Mouse (Mus musculus) ovary, postnatal 14 days (tissue): ENCODE results near the gene Zfp597.

Experiments
- DNase-seq: peaks from one replicate; pipeline ENCODE4 v3.0.0; 2022; ENCODE audit warnings: low spot score

The Zfp597 gene

GRCm38 (mm10) chr16:3884201-3885064 lies at the start of gene Zfp597, which contains the start of gene Gm20695:
Zfp597 (minus strand) TSS chr16:3884561.
Gm20695 (plus strand) TSS chr16:3884648.
- peak; percentile 86 for DNase-seq

GRCm38 (mm10) chr16:3934091-3934490 lies 49.7 kb upstream of the Zfp597 start:
- no peak for DNase-seq

DNA sequence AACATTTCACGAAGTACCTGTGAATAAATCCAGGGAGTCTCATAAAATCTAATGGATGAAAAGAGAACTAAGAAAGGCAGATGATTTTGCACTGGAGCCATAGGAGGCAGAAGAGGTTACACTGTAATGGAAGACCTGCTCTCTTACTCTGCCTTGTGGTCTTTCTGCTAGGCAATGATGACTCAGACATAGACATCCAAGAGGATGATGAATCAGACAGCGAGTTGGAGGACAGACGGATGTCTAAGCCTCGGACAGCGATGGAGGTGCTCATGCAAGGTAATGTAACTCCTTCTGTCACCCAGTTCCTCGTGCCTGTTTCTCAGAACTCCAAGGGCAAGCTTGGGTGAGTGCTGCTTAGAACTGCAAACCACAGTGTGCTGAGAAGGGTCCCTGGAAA lies 49.2 kb upstream of the Zfp597 start:
- no peak for DNase-seq

DNA sequence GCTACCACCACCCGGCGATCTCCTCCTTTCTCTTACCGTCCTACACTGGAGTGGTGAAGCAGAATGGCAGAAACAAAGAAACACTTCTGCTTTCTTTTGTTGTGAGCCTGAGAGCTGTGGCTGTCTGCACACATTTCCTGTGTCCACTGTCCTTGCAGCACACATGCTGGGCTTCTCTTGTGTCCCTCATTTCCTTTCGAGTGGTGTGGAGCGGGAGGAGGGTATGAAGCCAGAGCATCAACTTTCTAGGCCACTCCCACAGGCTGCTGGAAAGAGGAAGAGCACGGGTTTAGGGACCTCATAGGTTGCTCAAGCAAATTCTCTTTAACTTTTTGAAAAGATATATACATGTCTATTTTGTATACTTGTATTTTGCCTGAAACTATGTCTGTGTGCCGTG lies 44.8 kb upstream of the Zfp597 start:
- DNase-seq = no peak

- no peak for DNase-seq
Measured at GRCm38 (mm10) chr16:3928582-3928981, 44.2 kb upstream of the Zfp597 start.

GRCm38 (mm10) chr16:3923966-3924365 lies 39.6 kb upstream of the Zfp597 start:
- DNase-seq = no peak

DNA sequence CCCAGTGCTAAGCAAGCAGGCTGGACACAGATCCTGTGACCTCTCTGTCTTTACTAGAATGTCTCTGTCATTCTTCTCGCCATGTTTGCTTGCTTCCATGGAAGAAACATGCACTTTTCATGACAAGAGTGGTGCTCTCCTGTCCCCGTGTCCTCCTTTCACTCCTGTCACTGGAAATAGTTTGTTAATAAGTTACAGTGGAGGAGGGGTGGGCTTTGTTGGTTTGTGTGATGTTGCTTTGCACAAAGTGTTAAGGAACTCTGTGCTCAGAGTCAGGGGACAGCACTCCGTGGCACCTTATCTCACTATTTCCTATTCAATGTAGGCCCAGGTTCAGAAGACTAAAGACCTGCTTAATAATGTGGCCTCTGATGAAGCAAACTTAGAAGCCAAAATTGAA lies 39.2 kb upstream of the Zfp597 start:
- no peak for DNase-seq

- DNase-seq = no peak
Measured at GRCm38 (mm10) chr16:3920756-3921155, 36.4 kb upstream of the Zfp597 start.

GRCm38 (mm10) chr16:3909118-3909517 lies 24.8 kb upstream of the Zfp597 start:
- no peak for DNase-seq

DNA sequence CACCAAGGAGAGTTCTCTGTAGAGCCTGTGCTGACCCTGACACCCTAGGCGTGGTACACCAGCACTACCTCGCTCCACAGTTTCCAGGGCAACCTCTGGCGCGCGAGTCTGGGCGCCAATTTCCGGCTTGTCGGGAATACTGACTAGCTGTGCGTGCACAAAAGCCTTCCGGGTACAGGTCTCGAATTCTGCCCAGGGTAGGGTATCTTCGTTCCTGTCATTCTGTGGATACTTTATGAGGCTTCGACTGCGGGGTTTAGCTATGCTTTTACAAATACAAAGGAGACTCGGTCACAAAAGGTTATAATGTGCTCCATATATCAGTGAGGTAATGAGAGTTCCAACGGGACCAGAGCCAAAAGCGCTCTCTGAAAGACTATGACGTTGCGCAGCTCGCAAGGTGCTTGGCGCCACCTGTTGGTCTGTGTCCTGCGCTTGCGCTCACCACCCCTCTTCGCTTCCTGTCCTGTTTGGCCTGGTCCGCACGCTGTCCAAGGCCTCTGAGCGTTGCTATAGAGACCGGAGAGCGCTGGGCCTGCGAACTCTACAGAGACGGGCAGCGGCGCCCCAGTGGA lies 24.3 kb upstream of the Zfp597 start, which contains the start of the genes 1700037C18Rik and Cluap1:
TSS of gene 1700037C18Rik (minus strand) at position 153 of the 575 bp plus-strand sequence.
TSS of gene Cluap1 (plus strand) at position 265 of the 575 bp plus-strand sequence.
- DNase-seq = peak; percentile 88

GRCm38 (mm10) chr16:3907471-3907870 lies 23.1 kb upstream of the Zfp597 start:
- DNase-seq = no peak

GRCm38 (mm10) chr16:3896553-3896952 lies 12.2 kb upstream of the Zfp597 start:
- DNase-seq = no peak

DNA sequence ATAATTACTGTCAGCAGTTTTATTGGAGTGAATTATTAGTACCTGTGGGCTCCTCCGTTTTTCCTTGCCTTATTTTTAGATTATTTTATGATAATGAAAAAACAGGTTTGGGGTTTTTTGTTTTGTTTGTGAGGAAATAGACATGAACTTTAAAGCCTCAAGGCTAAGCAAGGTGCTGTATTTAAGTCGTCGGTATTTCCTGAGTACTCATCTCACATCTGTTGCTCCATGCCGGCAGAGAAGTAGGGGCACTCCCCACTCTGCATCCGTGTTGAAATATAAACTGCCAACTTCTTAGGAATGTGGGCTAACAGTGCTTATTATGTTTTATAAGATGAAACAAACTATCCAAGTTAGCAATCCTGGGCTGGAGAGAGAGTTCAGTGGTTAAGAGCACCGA lies 11.7 kb upstream of the Zfp597 start:
- DNase-seq = no peak

DNA sequence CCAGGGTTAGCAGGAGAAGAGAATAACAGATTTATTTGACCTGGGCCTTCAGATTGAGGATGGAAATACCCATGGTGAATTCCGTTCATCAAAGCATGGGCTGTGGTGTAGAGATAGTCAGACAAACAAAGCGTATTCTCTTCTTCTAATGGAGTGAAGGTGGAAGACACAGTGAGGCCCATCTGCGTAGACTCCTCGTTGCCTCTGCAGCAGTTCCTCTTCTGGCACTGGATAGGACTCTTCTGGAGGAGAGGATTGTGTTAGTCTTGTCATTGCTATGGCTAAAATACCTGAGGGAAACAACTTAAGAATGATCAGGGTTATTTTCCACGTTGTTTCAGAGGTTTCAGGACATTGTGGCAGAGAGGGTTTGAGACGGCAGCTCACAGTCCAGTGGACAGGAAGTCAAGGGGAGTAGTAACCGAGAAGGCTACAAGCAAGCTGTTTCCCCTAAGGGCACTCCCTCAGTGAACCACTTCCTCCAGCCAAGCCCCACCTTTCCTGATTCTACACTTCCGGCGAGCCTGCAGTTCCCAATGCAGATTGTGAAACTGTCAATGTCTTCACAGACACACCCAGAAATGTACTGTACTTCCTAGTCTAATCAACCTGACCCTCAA lies 10.9 kb upstream of the Zfp597 start:
- no peak for DNase-seq

- no peak for DNase-seq
Measured at GRCm38 (mm10) chr16:3893739-3894138, 9.4 kb upstream of the Zfp597 start.

GRCm38 (mm10) chr16:3891621-3892295 lies 7.4 kb upstream of the Zfp597 start:
- no peak for DNase-seq

DNA sequence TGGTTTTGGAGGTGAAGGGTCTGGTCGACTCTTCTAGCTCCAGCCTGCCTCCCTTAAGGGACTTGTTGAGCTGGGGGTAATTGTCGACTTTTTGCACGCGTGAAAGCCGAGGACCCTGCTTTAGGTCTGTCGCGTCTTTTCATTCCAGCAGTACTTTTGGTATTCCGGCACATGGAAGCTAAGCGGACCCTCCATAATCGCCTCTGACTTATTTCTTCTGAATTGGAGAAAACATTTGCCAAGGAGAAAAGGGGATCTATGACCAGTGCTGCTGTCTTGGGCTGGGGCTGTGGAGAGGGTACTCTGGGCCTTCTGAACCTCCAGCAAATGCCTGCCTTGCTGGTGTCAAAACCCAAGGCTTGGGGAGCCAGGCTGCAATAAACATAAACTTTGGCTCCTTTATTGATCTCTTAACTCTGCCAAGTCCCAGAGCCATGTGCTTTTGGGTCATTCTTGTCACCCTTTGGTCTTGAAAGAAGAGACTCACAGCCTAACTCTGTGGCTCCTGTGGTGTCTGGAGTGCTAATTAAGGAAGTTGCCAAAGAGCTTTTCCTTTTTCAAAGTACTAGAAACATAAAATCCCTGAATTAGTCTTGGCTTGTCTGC lies 807 bp upstream of the Zfp597 start:
- no peak for DNase-seq

- DNase-seq = no peak
Measured at GRCm38 (mm10) chr16:3876346-3876745, 8.0 kb downstream of the Zfp597 start.

DNA sequence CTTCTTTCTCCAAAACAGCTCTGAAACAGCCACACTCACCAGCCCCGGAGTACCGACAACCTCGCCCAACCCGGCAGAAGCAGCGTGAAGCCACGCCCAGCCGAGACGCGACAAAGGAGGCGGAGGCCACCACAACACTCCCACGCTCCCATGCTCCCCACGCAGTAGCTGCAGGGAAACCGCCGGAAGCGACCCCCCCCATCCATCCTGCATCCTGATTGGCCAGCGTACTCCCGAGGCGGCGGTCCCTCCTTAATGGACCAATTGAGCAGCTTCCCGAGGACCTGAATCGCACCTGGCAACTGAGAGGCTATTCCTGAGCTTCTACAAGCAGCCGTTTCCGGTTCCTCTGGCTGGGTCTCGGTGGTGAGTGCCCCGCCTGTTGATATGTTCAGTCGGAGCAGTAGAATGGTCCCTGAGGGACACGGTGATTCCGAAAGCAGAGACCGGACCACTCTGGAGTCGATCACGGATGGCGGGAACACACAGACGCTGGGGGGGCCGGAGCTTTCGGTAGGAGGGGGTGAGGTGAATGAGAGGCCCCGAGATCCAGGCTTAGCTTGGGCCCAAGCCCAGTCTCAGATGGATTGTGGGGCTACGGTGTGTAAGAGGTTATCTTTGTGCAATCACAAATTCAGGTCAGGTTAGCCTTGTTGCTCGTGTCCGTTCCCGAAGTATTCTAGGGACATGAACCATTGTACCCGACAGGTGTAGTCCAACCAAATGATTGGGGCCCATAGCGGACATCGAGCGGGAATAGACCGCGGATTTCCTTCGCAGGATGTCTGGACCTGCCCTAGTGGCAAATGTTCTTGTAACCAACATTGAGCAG lies 11.9 kb downstream of the Zfp597 start, which contains the start of gene Naa60:
TSS of gene Naa60 (plus strand) at position 160 of the 832 bp plus-strand sequence.
- DNase-seq = peak; percentile 78

GRCm38 (mm10) chr16:3871815-3872214 lies 12.5 kb downstream of the Zfp597 start:
- DNase-seq = no peak

DNA sequence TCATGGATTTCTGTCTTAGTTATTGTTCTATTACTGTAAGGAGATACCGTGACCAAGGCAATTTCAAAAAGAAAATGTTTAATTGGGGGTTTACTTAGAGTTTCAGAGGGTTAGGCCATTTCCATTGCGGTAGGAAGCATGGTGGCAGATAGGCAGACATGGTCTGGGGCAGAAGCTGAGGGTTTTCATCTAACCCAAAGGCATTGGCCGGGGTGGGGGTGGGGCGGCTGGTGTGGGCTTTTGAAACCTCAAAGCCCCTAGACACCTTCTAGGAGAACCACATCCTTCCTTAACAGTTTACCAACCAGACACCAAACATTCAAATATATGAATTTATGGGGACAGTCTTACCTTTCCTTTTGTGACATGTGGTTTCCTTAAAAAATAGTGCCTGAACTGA lies 25.1 kb downstream of the Zfp597 start:
- DNase-seq = no peak
